Mouse (Mus musculus) lung, adult 2 months (tissue): ENCODE measurements at regions not wholly inside any gene's neighbourhood (a gene's known extent, or its start where the extent isn't known, plus 50 kb on each side); places are given as distances from the start of the nearest gene placed in this dataset.

Experiments
- CTCF ChIP-seq: fragments of 200-500 bp; IDR thresholded peaks from 2 replicates; pipeline ENCODE4 v1.5.1; 2011; ENCODE audit warnings: mild to moderate bottlenecking, low read length, control low read depth; ENCODE audit not compliant: insufficient read depth
- POLR2A ChIP-seq: fragments of 200-500 bp; IDR thresholded peaks from 2 replicates; pipeline ENCODE4 v1.6.1; 2011; ENCODE audit warnings: low read depth, mild to moderate bottlenecking, control low read depth, low read length, borderline replicate concordance; ENCODE audit errors: extremely low read depth

- no peak for TF ChIP-seq CTCF
- TF ChIP-seq POLR2A = no peak
These were observed 465.5 kb upstream of the Trpc7 start for GRCm38 (mm10) chr13:57361286-57361685.
